Mouse (Mus musculus) kidney, adult 2 months (tissue): Measurements from ENCODE around the gene Gsk3b. TPM values are rescaled to one million over a fixed set of nuclear protein-coding genes. Genes with fewer than 3 reads are reported as not detected.
A peak's percentile ranks its signal among the peaks of the same experiment; 100 is the strongest.

ENCODE experiments used
- DNase-seq: peaks from one replicate; pipeline ENCODE4 v3.0.0; 2021
- H3K27ac ChIP-seq: fragments of 200-500 bp; 2 replicates; pipeline ENCODE4 v1.5.1; 2012; ENCODE audit warnings: low read depth, low read length, control low read depth, inconsistent platforms; ENCODE audit not compliant: insufficient read depth
- H3K27me3 ChIP-seq: fragments of 200-500 bp; replicated peaks from 2 replicates; pipeline ENCODE4 v1.6.1; 2012; ENCODE audit warnings: mild to moderate bottlenecking, moderate library complexity, low read length, inconsistent platforms; ENCODE audit not compliant: control insufficient read depth, insufficient read depth
- H3K36me3 ChIP-seq: fragments of 200-500 bp; 2 replicates; pipeline ENCODE4 v1.6.1; 2012; ENCODE audit warnings: mild to moderate bottlenecking, moderate library complexity, low read length, inconsistent platforms; ENCODE audit not compliant: control insufficient read depth, insufficient read depth
- H3K4me1 ChIP-seq: fragments of 200-500 bp; 2 replicates; pipeline ENCODE4 v1.6.1; 2011; ENCODE audit warnings: low read length; ENCODE audit not compliant: control insufficient read depth, insufficient read depth
- H3K4me3 ChIP-seq: fragments of 200-500 bp; 2 replicates; pipeline ENCODE4 v1.5.1; 2011; ENCODE audit warnings: mild to moderate bottlenecking, low read depth, low read length, control low read depth; ENCODE audit not compliant: insufficient read depth
- CTCF ChIP-seq: fragments of 200-500 bp; conservative IDR thresholded peaks from 2 replicates; pipeline ENCODE4 v1.5.1; 2011; ENCODE audit warnings: low read depth, mild to moderate bottlenecking, control low read depth, low read length, moderate library complexity, mixed read lengths; ENCODE audit not compliant: insufficient read depth, insufficient read length
- POLR2A ChIP-seq: fragments of 200-500 bp; IDR thresholded peaks from one replicate; pipeline ENCODE4 v1.6.1; 2011; ENCODE audit warnings: low read depth, low read length, control low read depth
- WGBS: fragments of 180-500 bp; shearing (Covaris S2); methylation state at CpG from one replicate; pipeline ENCODE4 v1.1.7; 2018; 5-methylcytosine and 5-hydroxymethylcytosine counted together
- polyA plus RNA-seq: library from polyadenylated mRNA; depleted of rRNA; stranded (reverse); fragments of >200 nt; gene quantifications from 2 replicates; pipeline ENCODE4 v1.2.3, GENCODE M21; 2012

The Gsk3b gene
- polyA plus RNA-seq, 1 experiment, result 12.0 TPM

DNA sequence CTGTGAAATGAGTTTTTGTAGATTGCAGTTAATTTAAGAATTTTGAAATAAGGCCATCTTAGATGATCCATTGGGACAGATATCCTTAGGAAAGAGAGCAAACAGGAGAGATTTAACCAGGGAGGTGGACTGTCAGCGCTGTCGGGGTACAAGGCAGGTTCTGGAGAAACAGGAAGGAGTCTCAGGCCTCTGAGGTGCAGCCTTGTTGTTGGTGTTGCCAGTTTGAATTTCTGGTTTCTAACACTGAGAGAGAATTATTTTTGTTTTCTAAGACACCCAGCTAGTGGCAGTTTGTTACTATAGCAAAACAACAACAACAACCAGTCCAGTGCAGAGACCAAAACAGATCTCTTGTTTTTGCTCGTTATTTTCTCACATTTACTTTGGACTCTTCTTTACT lies 42.2 kb downstream of the Gsk3b start:
- H3K27me3 ChIP-seq, result no peaks in the 10 kb centered on the region
- H3K4me1 ChIP-seq, result peaks cover 11% of the 10 kb centered on the region; the same call in 1 of the 2 replicates
- no peak for DNase-seq
- TF ChIP-seq POLR2A (no peak), CTCF (no peak)
- no peak overlapping the region for H3K27ac ChIP-seq
- H3K4me3 ChIP-seq, result no peak overlapping the region
- 65% methylated on average over 3 of the region's 3 CpGs for WGBS
- no peaks in the 10 kb centered on the region for H3K36me3 ChIP-seq

DNA sequence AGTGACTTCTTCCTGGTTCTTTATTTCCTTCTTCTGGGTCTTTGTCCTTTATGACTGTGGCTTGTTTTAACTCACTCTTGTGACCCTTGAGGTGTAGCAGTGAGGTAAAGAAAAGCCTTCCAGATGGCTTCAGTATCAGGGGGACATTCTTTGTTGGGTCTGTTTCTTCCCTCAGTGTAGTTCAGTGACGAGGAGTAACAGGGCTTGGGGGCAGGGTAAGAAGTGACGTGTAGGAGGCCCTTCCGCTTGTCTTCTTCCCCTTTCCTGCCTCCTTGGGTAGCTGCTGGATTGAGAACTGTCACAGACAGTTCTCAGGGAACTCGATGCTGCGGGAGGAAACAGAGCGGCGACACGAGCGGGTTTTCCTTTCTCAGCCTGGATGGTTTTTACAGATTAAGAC lies 43.0 kb downstream of the Gsk3b start:
- peak; percentile 25 for DNase-seq
- no peaks in the 10 kb centered on the region for H3K36me3 ChIP-seq
- H3K4me3 ChIP-seq, result no peak overlapping the region
- 25% methylated on average over 9 of the region's 9 CpGs for WGBS
- H3K4me1 ChIP-seq, result peaks cover 11% of the 10 kb centered on the region; the same call in 1 of the 2 replicates
- no peak for TF ChIP-seq CTCF
- no peak for TF ChIP-seq POLR2A
- H3K27me3 ChIP-seq, result no peaks in the 10 kb centered on the region
- 0 out of 2 replicates have a peak overlapping the region, but pooled peaks have one; percentile 43 for H3K27ac ChIP-seq

- DNase-seq, result no peak
- TF ChIP-seq CTCF (no peak), POLR2A (no peak)
- H3K4me1 ChIP-seq, result peaks cover 11% of the 10 kb centered on the region; the same call in 1 of the 2 replicates
- H3K27ac ChIP-seq, result no peak overlapping the region
- no peaks in the 10 kb centered on the region for H3K27me3 ChIP-seq
- 39% methylated on average over 7 of the region's 7 CpGs for WGBS
- H3K4me3 ChIP-seq, result no peak overlapping the region
- no peaks in the 10 kb centered on the region for H3K36me3 ChIP-seq
Measured at GRCm38 (mm10) chr16:38132210-38132609, 43.4 kb downstream of the Gsk3b start.

- H3K27me3 ChIP-seq, result no peaks in the 10 kb centered on the region
- peak; percentile 70 for DNase-seq
- H3K27ac ChIP-seq, result no peak overlapping the region
- no peak overlapping the region for H3K4me3 ChIP-seq
- no peaks in the 10 kb centered on the region for H3K36me3 ChIP-seq
- no peak for TF ChIP-seq POLR2A
- peak; percentile 84 for TF ChIP-seq CTCF
- H3K4me1 ChIP-seq, result peaks cover 8% of the 10 kb centered on the region
- WGBS, result 37% methylated on average over 5 of the region's 5 CpGs
Measured at GRCm38 (mm10) chr16:38137296-38137695, 48.5 kb downstream of the Gsk3b start.

DNA sequence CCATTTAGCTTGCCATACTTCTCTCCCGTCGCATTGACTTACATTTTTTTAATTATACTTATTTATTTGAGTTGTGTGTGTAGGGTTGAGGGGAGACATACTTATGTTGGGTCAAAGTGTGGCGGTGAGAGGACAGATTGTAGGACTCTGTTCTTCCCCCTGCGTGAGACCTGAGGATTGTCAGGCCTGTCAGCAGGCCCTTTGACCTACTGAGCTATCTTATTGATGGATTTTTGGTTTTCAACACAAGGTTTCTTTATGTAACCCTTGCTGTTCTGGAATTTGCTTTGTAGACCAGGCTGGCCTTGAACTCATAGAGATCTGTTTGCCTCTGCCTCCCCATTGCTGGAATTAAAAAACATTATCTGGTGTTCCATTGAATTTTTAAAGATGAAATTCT lies 56.1 kb downstream of the Gsk3b start:
- no peak for DNase-seq
- 94% methylated on average over 4 of the region's 4 CpGs for WGBS
- Histone ChIP-seq H3K27me3 (no peaks in the 10 kb centered on the region), H3K36me3 (no peaks in the 10 kb centered on the region), H3K27ac (no peak overlapping the region), H3K4me3 (no peak overlapping the region), H3K4me1 (peaks cover 5% of the 10 kb centered on the region)
- no peak for TF ChIP-seq CTCF
- TF ChIP-seq POLR2A, result no peak

- DNase-seq, result no peak
- Histone ChIP-seq H3K27ac (no peak overlapping the region), H3K36me3 (no peaks in the 10 kb centered on the region), H3K4me1 (no peaks in the 10 kb centered on the region), H3K27me3 (no peaks in the 10 kb centered on the region), H3K4me3 (no peak overlapping the region)
- TF ChIP-seq CTCF, result no peak
- no peak for TF ChIP-seq POLR2A
Measured at GRCm38 (mm10) chr16:38150555-38150954, 61.8 kb downstream of the Gsk3b start.

DNA sequence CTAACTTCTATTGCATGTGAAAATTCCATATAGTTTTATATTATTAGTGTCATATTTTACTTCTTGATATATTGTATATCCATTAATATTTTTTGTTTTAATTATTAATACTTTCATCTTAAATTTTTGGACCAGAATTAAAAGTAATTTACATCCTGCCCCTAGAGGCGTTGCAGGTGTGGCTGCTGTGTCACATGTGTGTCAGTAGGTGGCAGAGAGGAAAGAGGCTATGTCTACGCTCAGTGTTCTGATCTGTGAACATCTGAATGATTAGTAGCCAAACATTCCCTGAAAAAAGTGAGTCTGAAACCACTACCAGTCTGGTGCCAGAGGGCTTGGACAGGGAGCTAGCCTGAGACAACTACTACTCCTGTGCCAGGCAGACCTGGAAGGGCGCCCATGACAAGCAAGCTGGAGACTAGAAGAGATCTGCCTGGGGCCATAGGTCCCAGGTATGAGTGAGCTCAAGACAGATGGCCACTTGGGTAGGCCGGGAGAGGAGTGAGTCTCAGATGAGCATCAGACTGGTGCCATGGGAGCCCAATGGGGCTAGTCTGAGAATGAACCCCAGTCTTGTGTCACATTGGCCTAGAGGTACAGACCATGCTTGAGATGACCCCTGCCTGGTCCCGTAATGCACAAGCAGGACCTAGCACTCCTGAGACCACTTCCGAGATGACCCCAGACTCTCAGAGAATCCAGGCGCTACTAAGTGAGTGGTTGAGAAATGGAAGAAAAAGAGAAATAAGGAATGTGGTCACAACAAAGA lies 69.2 kb downstream of the Gsk3b start:
- WGBS, result 91% methylated on average over 7 of the region's 7 CpGs
- Histone ChIP-seq H3K27ac (no peak overlapping the region), H3K36me3 (no peaks in the 10 kb centered on the region), H3K27me3 (no peaks in the 10 kb centered on the region), H3K4me3 (no peak overlapping the region), H3K4me1 (no peaks in the 10 kb centered on the region)
- TF ChIP-seq POLR2A, result no peak
- TF ChIP-seq CTCF, result 0 out of 2 replicates have a peak, but pooled peaks have one; percentile 25
- no peak for DNase-seq

- WGBS, result 59% methylated on average over 3 of the region's 3 CpGs
- Histone ChIP-seq H3K36me3 (no peaks in the 10 kb centered on the region), H3K27ac (no peak overlapping the region), H3K27me3 (no peaks in the 10 kb centered on the region), H3K4me3 (no peak overlapping the region), H3K4me1 (no peaks in the 10 kb centered on the region)
- TF ChIP-seq POLR2A (no peak), CTCF (no peak)
- DNase-seq, result no peak
Measured at GRCm38 (mm10) chr16:38162019-38162418, 73.2 kb downstream of the Gsk3b start.
